Mouse (Mus musculus) ES-E14 (cell line): ENCODE data around the gene Tmem167b. TPM values are rescaled to one million over a fixed set of nuclear protein-coding genes. Genes with fewer than 3 reads are reported as not detected.

Source experiments
- DNase-seq: peaks from one replicate; pipeline ENCODE4 v3.0.0-alpha.2; 2013; ENCODE audit warnings: low read depth, low spot score
- H3K27ac ChIP-seq: 2 replicates; pipeline ENCODE4 v1.5.1; 2012; ENCODE audit warnings: low read depth, mild to moderate bottlenecking, low read length, moderate library complexity, mixed read lengths; ENCODE audit not compliant: poor library complexity, insufficient read depth, severe bottlenecking
- H3K36me3 ChIP-seq: 2 replicates; pipeline ENCODE4 v1.6.1; 2012; ENCODE audit warnings: mild to moderate bottlenecking, low read length, moderate library complexity, mixed read lengths; ENCODE audit not compliant: control insufficient read depth, poor library complexity, insufficient read depth, severe bottlenecking
- H3K4me1 ChIP-seq, 2 experiments: fragments of 150-350 bp in 1 of 2; sonication (generic) in 1 of 2; 2 replicates each; pipeline ENCODE4 v1.6.1; 2012; ENCODE audit warnings: low read length in 2 of 2, mild to moderate bottlenecking in 1 of 2, mixed read lengths in 1 of 2; ENCODE audit not compliant: control insufficient read depth in 2 of 2, insufficient read depth in 2 of 2, poor library complexity in 1 of 2
- H3K4me3 ChIP-seq, 2 experiments: fragments of 150-350 bp in 1 of 2; sonication (generic) in 1 of 2; 2 replicates each; pipeline ENCODE4 v1.5.1; 2012; ENCODE audit warnings: low read length in 2 of 2, low read depth in 1 of 2, mild to moderate bottlenecking in 1 of 2, mixed read lengths in 1 of 2; ENCODE audit not compliant: insufficient read depth in 1 of 2, poor library complexity in 1 of 2, severe bottlenecking in 1 of 2
- H3K9ac ChIP-seq: 2 replicates; pipeline ENCODE4 v1.6.1; 2012; ENCODE audit warnings: low read depth, mild to moderate bottlenecking, low read length, mixed read lengths; ENCODE audit not compliant: poor library complexity, insufficient read depth, severe bottlenecking
- H3K9me3 ChIP-seq: fragments of 150-350 bp; sonication (generic); 2 replicates; pipeline ENCODE4 v1.6.1; 2012; ENCODE audit warnings: low read depth, mild to moderate bottlenecking, low read length; ENCODE audit not compliant: control insufficient read depth, insufficient read depth
- CHD2 ChIP-seq: IDR thresholded peaks from 2 replicates; pipeline ENCODE4 v1.6.1; 2014; ENCODE audit warnings: mild to moderate bottlenecking, low read depth, low read length, inconsistent platforms
- HCFC1 ChIP-seq: IDR thresholded peaks from 2 replicates; pipeline ENCODE4 v1.6.1; 2012; ENCODE audit warnings: low read length, inconsistent platforms, borderline replicate concordance; ENCODE audit not compliant: insufficient read depth
- MAFK ChIP-seq: IDR thresholded peaks from 2 replicates; pipeline ENCODE4 v1.6.1; 2014; ENCODE audit warnings: mild to moderate bottlenecking, low read depth, low read length, inconsistent platforms; ENCODE audit not compliant: insufficient read depth
- ZC3H11A ChIP-seq: IDR thresholded peaks from 2 replicates; pipeline ENCODE4 v1.6.1; 2012; ENCODE audit warnings: low read depth, mild to moderate bottlenecking, inconsistent platforms, low read length, borderline replicate concordance
- ZNF384 ChIP-seq: IDR thresholded peaks from 2 replicates; pipeline ENCODE4 v1.6.1; 2012; ENCODE audit warnings: low read depth, low read length, inconsistent platforms
- in situ Hi-C, 2 experiments: fragments of 600-800 bp; cut with MboI; formaldehyde crosslinking; loops; one replicate each; pipeline ENCODE4 v1.15.1; 2025; ENCODE audit warnings: low sequenced_read_pairs in 2 of 2, inconsistent platforms in 1 of 2; ENCODE audit not compliant: unreplicated experiment in 2 of 2
- total RNA-seq: library from RNA; depleted of rRNA; stranded (reverse); fragments of 300-350 nt; gene quantifications from 2 replicates; pipeline ENCODE4 v1.2.3, GENCODE M21; 2012

Gene Tmem167b
- total RNA-seq, 1 experiment: 21.1 TPM

DNA sequence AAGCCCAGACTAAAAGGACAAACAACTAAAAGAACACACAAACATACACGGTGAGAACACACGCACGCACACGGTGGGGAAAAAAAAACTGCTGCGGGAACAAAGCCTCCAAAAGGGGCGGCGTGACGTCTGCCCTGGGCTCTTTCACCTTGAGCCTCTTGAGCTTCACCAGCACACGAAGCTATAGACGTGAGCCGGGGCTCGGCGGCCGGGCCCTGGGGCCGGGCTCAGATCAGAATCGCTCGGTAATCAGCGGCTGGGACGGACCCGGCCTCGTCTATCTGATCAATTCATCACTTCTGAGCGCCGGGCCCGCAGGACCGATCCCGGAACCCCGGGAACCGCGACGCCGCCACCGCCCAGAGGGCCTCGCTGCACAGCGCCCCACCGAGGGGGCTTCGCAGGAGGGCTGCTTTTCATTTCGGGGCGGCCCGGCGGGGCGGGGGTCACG, 8.1 kb downstream of the Tmem167b start:
- peak; percentile 33 for DNase-seq
- no peaks in the 10 kb centered on the region for H3K9me3 ChIP-seq
- 0 out of 4 replicates have a peak, but pooled peaks cover 0 to 3% of the 10 kb centered on the region in 2 experiments for H3K4me1 ChIP-seq
- TF ChIP-seq CHD2 (no peak), ZC3H11A (no peak), ZNF384 (peak; percentile 77)
- peak overlapping the region; percentile 74 to 91 for H3K4me3 ChIP-seq
- peak overlapping the region; percentile 92 for H3K9ac ChIP-seq
- no peaks in the 10 kb centered on the region; the same call in 1 of the 2 replicates for H3K36me3 ChIP-seq
- peak overlapping the region; percentile 75 for H3K27ac ChIP-seq
- in situ Hi-C loops: no loop called here

DNA sequence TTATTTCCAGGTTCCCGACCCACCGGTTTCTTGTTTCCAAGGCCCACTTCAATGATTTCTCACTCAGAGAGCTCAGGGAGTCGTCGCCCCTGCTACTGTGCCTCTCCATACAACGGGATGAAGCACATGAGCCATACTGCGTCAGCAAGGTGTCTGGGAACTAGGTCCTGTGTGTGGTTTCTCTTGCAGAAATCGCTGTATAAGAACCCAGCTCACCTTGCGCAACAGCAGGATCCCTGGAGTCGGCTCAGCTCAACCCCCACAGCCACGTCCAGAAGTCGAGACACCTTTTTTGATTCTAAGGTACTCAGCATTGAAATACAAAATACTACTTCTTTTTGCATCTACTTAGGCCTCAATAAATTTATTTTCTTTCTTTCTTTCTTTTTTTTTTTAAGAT, 20.0 kb downstream of the Tmem167b start:
- no peak overlapping the region for H3K27ac ChIP-seq
- no peaks in the 10 kb centered on the region for H3K36me3 ChIP-seq
- DNase-seq: no peak
- TF ChIP-seq CHD2 (no peak), ZC3H11A (no peak), MAFK (no peak), HCFC1 (no peak), ZNF384 (no peak)
- H3K4me1 ChIP-seq: no peaks in the 10 kb centered on the region
- H3K9me3 ChIP-seq: no peaks in the 10 kb centered on the region
- in situ Hi-C loops: no loop called here
- no peak overlapping the region for H3K9ac ChIP-seq
- no peak overlapping the region for H3K4me3 ChIP-seq

DNA sequence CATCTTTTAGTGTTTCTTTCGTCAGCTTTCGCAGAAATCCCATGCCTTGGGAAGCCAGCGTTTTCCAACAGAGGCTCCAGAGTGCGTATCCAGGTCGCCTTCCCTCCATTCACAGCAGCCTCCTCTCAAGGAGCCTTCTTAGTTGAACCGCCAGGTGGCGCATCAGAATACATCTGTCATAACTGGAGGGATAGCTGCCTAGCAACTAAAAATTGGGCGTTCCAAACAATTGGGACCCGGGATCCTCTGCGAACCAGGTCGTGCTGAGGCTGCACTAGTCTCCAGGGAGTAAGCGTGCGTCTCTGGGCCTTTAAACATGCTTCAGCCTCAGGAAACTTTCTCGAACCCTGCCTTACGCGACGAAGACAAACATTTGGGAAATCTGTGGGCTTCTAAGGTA, 25.0 kb downstream of the Tmem167b start:
- in situ Hi-C loops: no loop called here
- DNase-seq: peak; percentile 84
- Histone ChIP-seq H3K36me3 (no peaks in the 10 kb centered on the region), H3K27ac (no peak overlapping the region), H3K9ac (no peak overlapping the region), H3K9me3 (no peaks in the 10 kb centered on the region), H3K4me3 (no peak overlapping the region), H3K4me1 (no peaks in the 10 kb centered on the region; a peak in 1 of 4 replicates)
- TF ChIP-seq MAFK (no peak), HCFC1 (no peak), CHD2 (no peak), ZC3H11A (no peak), ZNF384 (no peak)

DNA sequence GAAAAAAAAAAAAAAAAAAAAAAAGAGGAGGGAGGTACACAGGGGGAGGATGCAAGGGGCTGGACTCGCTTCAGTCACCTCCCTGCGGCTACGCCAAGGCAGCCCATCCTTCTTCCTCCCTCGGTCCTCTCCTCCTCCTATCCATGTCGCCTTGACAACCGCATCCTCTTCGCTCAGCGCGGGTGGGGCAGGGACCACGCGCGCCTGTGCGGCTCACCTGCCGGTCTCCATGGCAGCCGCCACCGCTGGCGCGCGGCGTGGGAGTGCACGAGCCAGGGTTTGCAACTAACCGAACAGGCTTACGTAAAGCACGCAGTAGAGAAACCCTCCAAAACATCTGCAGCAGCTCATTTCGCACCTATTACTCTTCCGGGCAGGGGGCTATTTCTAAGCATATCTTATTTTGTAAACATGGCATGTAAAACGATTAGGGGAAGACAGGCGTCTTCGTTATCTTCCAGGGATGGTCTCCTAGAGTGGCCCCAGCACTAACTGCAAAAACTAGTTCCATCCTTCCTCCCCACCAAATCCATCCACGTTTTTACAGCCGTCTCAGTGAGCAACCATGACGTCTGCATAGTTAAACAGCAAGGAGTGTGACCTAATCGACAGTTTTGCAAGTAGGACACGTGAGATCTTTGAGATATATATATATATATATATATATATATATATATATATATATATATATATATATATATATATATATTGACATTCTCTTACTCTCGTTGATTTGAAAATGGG, 25.6 kb downstream of the Tmem167b start, which contains the start of gene 5330417C22Rik:
5330417C22Rik (minus strand) TSS at position 20 of the 744 bp plus-strand sequence.
- H3K27ac ChIP-seq: no peak within 1 kb of the TSS
- peak within 1 kb of the TSS; percentile 39 to 55; a peak in 3 of 4 replicates for H3K4me3 ChIP-seq
- no peaks in the 10 kb centered on the region for H3K9me3 ChIP-seq
- in situ Hi-C loops: no loop called here
- no peaks in the 10 kb centered on the region; a peak in 1 of 4 replicates for H3K4me1 ChIP-seq
- H3K9ac ChIP-seq: no peak within 1 kb of the TSS
- no peak for DNase-seq
- TF ChIP-seq HCFC1 (no peak), ZNF384 (peak; percentile 84)
- H3K36me3 ChIP-seq: no peaks in the 10 kb centered on the region
